Mouse (Mus musculus) cortical plate, adult 2 months (tissue): ENCODE data around the gene Srsf11.

Experiments used
- CTCF ChIP-seq: fragments of 200-500 bp; IDR thresholded peaks from 2 replicates; pipeline ENCODE4 v1.5.1; 2011; ENCODE audit warnings: mild to moderate bottlenecking, control low read depth, low read length; ENCODE audit not compliant: insufficient read depth; ENCODE audit errors: extremely low read depth
- POLR2A ChIP-seq: fragments of 200-500 bp; IDR thresholded peaks from 2 replicates; pipeline ENCODE4 v1.6.1; 2011; ENCODE audit warnings: mild to moderate bottlenecking, low read length, control low read depth; ENCODE audit not compliant: insufficient read depth; ENCODE audit errors: extremely low read depth

DNA sequence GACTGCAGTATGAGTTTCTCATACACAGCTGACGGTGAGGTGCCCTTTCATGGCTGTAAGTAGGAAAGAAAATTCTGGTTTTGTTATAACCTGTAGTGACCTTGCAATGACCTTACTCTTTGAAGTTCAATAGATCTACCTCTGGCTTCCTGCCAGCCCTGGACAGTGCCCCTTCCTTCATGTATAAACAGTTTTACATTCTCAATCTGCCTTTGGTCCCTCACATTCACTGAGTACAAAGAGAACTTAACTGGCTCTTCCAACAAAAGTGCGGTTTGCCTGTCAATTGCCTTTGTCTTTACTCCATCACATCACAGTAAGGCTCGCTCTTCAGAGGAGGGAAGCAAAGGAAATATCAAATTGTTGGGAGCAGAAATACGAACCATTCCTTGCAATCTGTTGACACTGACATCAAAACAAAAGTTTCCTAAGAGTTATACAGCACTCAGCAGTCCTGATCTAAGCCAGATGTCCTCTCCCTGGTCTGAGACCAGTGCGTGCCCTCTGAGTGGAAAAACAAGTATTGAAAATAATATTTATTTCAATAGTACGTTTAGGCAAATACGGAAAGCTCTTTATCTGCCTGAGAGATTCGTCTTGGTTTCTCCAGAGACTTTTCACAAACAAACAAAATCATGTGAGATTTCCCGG, 32.3 kb upstream of the Srsf11 start:
- no peak for TF ChIP-seq CTCF
- no peak for TF ChIP-seq POLR2A
